Mouse (Mus musculus) B cell, adult 2 months (primary cell): ENCODE results near the gene Pias4.

Experiments
- DNase-seq, 2 experiments: peaks; one replicate each; pipeline ENCODE4 v3.0.0; 2022

The Pias4 gene

GRCm38 (mm10) chr10:81168521-81169244, 960 bp upstream of the Pias4 start:
- peak; percentile 86 to 91 for DNase-seq

- DNase-seq, result no peak
Observed at GRCm38 (mm10) chr10:81168087-81168431, 336 bp upstream of the Pias4 start.

GRCm38 (mm10) chr10:81165118-81165517, 2.6 kb downstream of the Pias4 start:
- no peak for DNase-seq

- DNase-seq, result peak in 1 of 2 experiments; percentile 90
Observed at GRCm38 (mm10) chr10:81162318-81162652, 5.4 kb downstream of the Pias4 start.

GRCm38 (mm10) chr10:81161602-81162317, 6.0 kb downstream of the Pias4 start:
- peak; percentile 97 to 99 for DNase-seq

GRCm38 (mm10) chr10:81154736-81155135, 13.0 kb downstream of the Pias4 start:
- DNase-seq, result no peak

- no peak for DNase-seq
Observed at GRCm38 (mm10) chr10:81154313-81154712, 13.4 kb downstream of the Pias4 start.

- DNase-seq, result no peak
Observed at GRCm38 (mm10) chr10:81152609-81153008, 15.1 kb downstream of the Pias4 start.

- no peak for DNase-seq
Observed at GRCm38 (mm10) chr10:81151261-81151660, 16.5 kb downstream of the Pias4 start.

GRCm38 (mm10) chr10:81146296-81146695, 21.4 kb downstream of the Pias4 start:
- no peak for DNase-seq

GRCm38 (mm10) chr10:81145778-81146177, 21.9 kb downstream of the Pias4 start:
- no peak for DNase-seq

GRCm38 (mm10) chr10:81145307-81145706, 22.4 kb downstream of the Pias4 start:
- no peak for DNase-seq

- DNase-seq, result no peak
Observed at GRCm38 (mm10) chr10:81144667-81145066, 23.1 kb downstream of the Pias4 start.

GRCm38 (mm10) chr10:81143845-81144437, 23.8 kb downstream of the Pias4 start:
- DNase-seq, result no peak

- DNase-seq, result no peak
Observed at GRCm38 (mm10) chr10:81143157-81143633, 24.5 kb downstream of the Pias4 start.

- DNase-seq, result no peak
Observed at GRCm38 (mm10) chr10:81142551-81142981, 25.2 kb downstream of the Pias4 start.

- no peak for DNase-seq
Observed at GRCm38 (mm10) chr10:81141455-81142210, 26.1 kb downstream of the Pias4 start.

- no peak for DNase-seq
Observed at GRCm38 (mm10) chr10:81140717-81141454, 26.8 kb downstream of the Pias4 start.

GRCm38 (mm10) chr10:81140005-81140404, 27.7 kb downstream of the Pias4 start:
- no peak for DNase-seq

- DNase-seq, result no peak
Observed at GRCm38 (mm10) chr10:81139529-81139846, 28.2 kb downstream of the Pias4 start.

- no peak for DNase-seq
Observed at GRCm38 (mm10) chr10:81138821-81139528, 28.7 kb downstream of the Pias4 start.
